Mouse (Mus musculus): ENCODE results near the gene Thg1l.

Thg1l gene

GRCm38 (mm10) chr11:45955127-45955627 is at the start of gene Thg1l:
Gene Thg1l, minus strand, starts transcription at chr11:45955494.
- peak; percentile 95 for DNase-seq (ENCODE audit: low spot score)

GRCm38 (mm10) chr11:45992087-45992486 is 36.8 kb upstream of the Thg1l start:
- DNase-seq (ENCODE audit: low spot score), result no peak

- DNase-seq (ENCODE audit: low spot score), result no peak
These were observed 36.3 kb upstream of the Thg1l start for GRCm38 (mm10) chr11:45991604-45992003.

- no peak for DNase-seq (ENCODE audit: low spot score)
These were observed 25.6 kb upstream of the Thg1l start for GRCm38 (mm10) chr11:45980893-45981253.

GRCm38 (mm10) chr11:45979946-45980892 is 24.9 kb upstream of the Thg1l start, which contains the start of gene Sox30:
Gene Sox30, plus strand, starts transcription at chr11:45980310.
- DNase-seq (ENCODE audit: low spot score), result no peak

GRCm38 (mm10) chr11:45976061-45976460 is 20.8 kb upstream of the Thg1l start:
- no peak for DNase-seq (ENCODE audit: low spot score)

- DNase-seq (ENCODE audit: low spot score), result no peak
These were observed 19.2 kb upstream of the Thg1l start for GRCm38 (mm10) chr11:45974466-45974865.

- DNase-seq (ENCODE audit: low spot score), result no peak
These were observed 18.3 kb upstream of the Thg1l start for GRCm38 (mm10) chr11:45973635-45974034.

GRCm38 (mm10) chr11:45968466-45968865 is 13.2 kb upstream of the Thg1l start:
- no peak for DNase-seq (ENCODE audit: low spot score)

- DNase-seq (ENCODE audit: low spot score), result peak; percentile 20
These were observed 11.6 kb upstream of the Thg1l start for GRCm38 (mm10) chr11:45966896-45967295.

GRCm38 (mm10) chr11:45960003-45960402 is 4.7 kb upstream of the Thg1l start:
- DNase-seq (ENCODE audit: low spot score), result no peak

- peak; percentile 51 for DNase-seq (ENCODE audit: low spot score)
These were observed 4.3 kb upstream of the Thg1l start for GRCm38 (mm10) chr11:45959598-45959997.

GRCm38 (mm10) chr11:45947491-45947890 is 7.8 kb downstream of the Thg1l start:
- peak; percentile 72 for DNase-seq (ENCODE audit: low spot score)

GRCm38 (mm10) chr11:45946796-45947195 is 8.5 kb downstream of the Thg1l start:
- no peak for DNase-seq (ENCODE audit: low spot score)

- peak; percentile 96 for DNase-seq (ENCODE audit: low spot score)
These were observed 10.6 kb downstream of the Thg1l start, which contains the start of gene Lsm11 for GRCm38 (mm10) chr11:45944643-45945156. Gene Lsm11, minus strand, starts transcription at chr11:45944935.

- DNase-seq (ENCODE audit: low spot score), result no peak
These were observed 11.2 kb downstream of the Thg1l start for GRCm38 (mm10) chr11:45943891-45944642.

- peak; percentile 55 for DNase-seq (ENCODE audit: low spot score)
These were observed 12.1 kb downstream of the Thg1l start for GRCm38 (mm10) chr11:45943108-45943705.

GRCm38 (mm10) chr11:45942281-45942680 is 13.0 kb downstream of the Thg1l start:
- DNase-seq (ENCODE audit: low spot score), result no peak

GRCm38 (mm10) chr11:45938917-45939316 is 16.4 kb downstream of the Thg1l start:
- DNase-seq (ENCODE audit: low spot score), result peak; percentile 30

- no peak for DNase-seq (ENCODE audit: low spot score)
These were observed 17.8 kb downstream of the Thg1l start for GRCm38 (mm10) chr11:45937478-45937877.

- no peak for DNase-seq (ENCODE audit: low spot score)
These were observed 22.5 kb downstream of the Thg1l start for GRCm38 (mm10) chr11:45932771-45933170.

GRCm38 (mm10) chr11:45929541-45929940 is 25.8 kb downstream of the Thg1l start:
- DNase-seq (ENCODE audit: low spot score), result no peak
